Mouse (Mus musculus) kidney, adult 2 months (tissue): ENCODE measurements at regions not wholly inside any gene's neighbourhood (a gene's known extent, or its start where the extent isn't known, plus 50 kb on each side); places are given as distances from the start of the nearest gene placed in this dataset.

Source experiments
- DNase-seq: peaks from one replicate; pipeline ENCODE4 v3.0.0; 2021
- H3K27ac ChIP-seq: fragments of 200-500 bp; 2 replicates; pipeline ENCODE4 v1.5.1; 2012; ENCODE audit warnings: low read depth, low read length, control low read depth, inconsistent platforms; ENCODE audit not compliant: insufficient read depth
- H3K27me3 ChIP-seq: fragments of 200-500 bp; replicated peaks from 2 replicates; pipeline ENCODE4 v1.6.1; 2012; ENCODE audit warnings: mild to moderate bottlenecking, moderate library complexity, low read length, inconsistent platforms; ENCODE audit not compliant: control insufficient read depth, insufficient read depth
- H3K36me3 ChIP-seq: fragments of 200-500 bp; 2 replicates; pipeline ENCODE4 v1.6.1; 2012; ENCODE audit warnings: mild to moderate bottlenecking, moderate library complexity, low read length, inconsistent platforms; ENCODE audit not compliant: control insufficient read depth, insufficient read depth
- H3K4me1 ChIP-seq: fragments of 200-500 bp; 2 replicates; pipeline ENCODE4 v1.6.1; 2011; ENCODE audit warnings: low read length; ENCODE audit not compliant: control insufficient read depth, insufficient read depth
- H3K4me3 ChIP-seq: fragments of 200-500 bp; 2 replicates; pipeline ENCODE4 v1.5.1; 2011; ENCODE audit warnings: mild to moderate bottlenecking, low read depth, low read length, control low read depth; ENCODE audit not compliant: insufficient read depth
- CTCF ChIP-seq: fragments of 200-500 bp; conservative IDR thresholded peaks from 2 replicates; pipeline ENCODE4 v1.5.1; 2011; ENCODE audit warnings: low read depth, mild to moderate bottlenecking, control low read depth, low read length, moderate library complexity, mixed read lengths; ENCODE audit not compliant: insufficient read depth, insufficient read length
- POLR2A ChIP-seq: fragments of 200-500 bp; IDR thresholded peaks from one replicate; pipeline ENCODE4 v1.6.1; 2011; ENCODE audit warnings: low read depth, low read length, control low read depth
- WGBS: fragments of 180-500 bp; shearing (Covaris S2); methylation state at CpG from one replicate; pipeline ENCODE4 v1.1.7; 2018; 5-methylcytosine and 5-hydroxymethylcytosine counted together

GRCm38 (mm10) chr14:58937331-58937730 lies 205.4 kb downstream of the 1700129C05Rik start:
- DNase-seq, result peak; percentile 69
- Histone ChIP-seq H3K27me3 (no peaks in the 10 kb centered on the region), H3K27ac (no peak overlapping the region), H3K4me1 (0 out of 2 replicates have a peak, but pooled peaks cover 4% of the 10 kb centered on the region), H3K36me3 (no peaks in the 10 kb centered on the region), H3K4me3 (no peak overlapping the region)
- no peak for TF ChIP-seq CTCF
- WGBS, result 20% methylated on average over 8 of the region's 8 CpGs

GRCm38 (mm10) chr14:58936131-58936530 lies 206.6 kb downstream of the 1700129C05Rik start:
- WGBS, result 76% methylated on average over 2 of the region's 2 CpGs
- Histone ChIP-seq H3K4me1 (0 out of 2 replicates have a peak, but pooled peaks cover 4% of the 10 kb centered on the region), H3K36me3 (no peaks in the 10 kb centered on the region), H3K4me3 (no peak overlapping the region), H3K27ac (no peak overlapping the region), H3K27me3 (no peaks in the 10 kb centered on the region)
- TF ChIP-seq POLR2A (no peak), CTCF (no peak)
- no peak for DNase-seq

- no peak for DNase-seq
- H3K27ac ChIP-seq, result no peak overlapping the region
- no peaks in the 10 kb centered on the region for H3K27me3 ChIP-seq
- no peaks in the 10 kb centered on the region for H3K36me3 ChIP-seq
- H3K4me1 ChIP-seq, result no peaks in the 10 kb centered on the region
- WGBS, result 44% methylated on average over 9 of the region's 9 CpGs
- no peak overlapping the region for H3K4me3 ChIP-seq
- no peak for TF ChIP-seq CTCF
- no peak for TF ChIP-seq POLR2A
Measured at GRCm38 (mm10) chr14:58917853-58918252, 224.8 kb downstream of the 1700129C05Rik start.

GRCm38 (mm10) chr14:58917228-58917627 lies 225.5 kb downstream of the 1700129C05Rik start:
- 93% methylated on average over 3 of the region's 3 CpGs for WGBS
- DNase-seq, result no peak
- no peaks in the 10 kb centered on the region for H3K36me3 ChIP-seq
- TF ChIP-seq POLR2A, result no peak
- no peak for TF ChIP-seq CTCF
- H3K27me3 ChIP-seq, result no peaks in the 10 kb centered on the region
- no peaks in the 10 kb centered on the region for H3K4me1 ChIP-seq
- no peak overlapping the region for H3K27ac ChIP-seq
- H3K4me3 ChIP-seq, result no peak overlapping the region

GRCm38 (mm10) chr14:58914937-58915336 lies 227.8 kb downstream of the 1700129C05Rik start:
- Histone ChIP-seq H3K36me3 (no peaks in the 10 kb centered on the region), H3K27me3 (no peaks in the 10 kb centered on the region), H3K4me1 (no peaks in the 10 kb centered on the region), H3K4me3 (no peak overlapping the region), H3K27ac (no peak overlapping the region)
- 93% methylated on average over 3 of the region's 3 CpGs for WGBS
- no peak for TF ChIP-seq POLR2A
- no peak for DNase-seq

- Histone ChIP-seq H3K4me3 (no peak overlapping the region), H3K4me1 (no peaks in the 10 kb centered on the region), H3K27ac (no peak overlapping the region), H3K36me3 (no peaks in the 10 kb centered on the region), H3K27me3 (no peaks in the 10 kb centered on the region)
- WGBS, result 42% methylated on average over 1 of the region's 1 CpGs
- TF ChIP-seq CTCF (no peak), POLR2A (no peak)
- DNase-seq, result no peak
Measured at GRCm38 (mm10) chr14:58910846-58911245, 231.8 kb downstream of the 1700129C05Rik start.

- TF ChIP-seq CTCF (no peak), POLR2A (no peak)
- no peak overlapping the region for H3K27ac ChIP-seq
- no peak overlapping the region for H3K4me3 ChIP-seq
- 77% methylated on average over 3 of the region's 3 CpGs for WGBS
- no peak for DNase-seq
- no peaks in the 10 kb centered on the region for H3K27me3 ChIP-seq
- H3K36me3 ChIP-seq, result no peaks in the 10 kb centered on the region
- no peaks in the 10 kb centered on the region for H3K4me1 ChIP-seq
Measured at GRCm38 (mm10) chr14:58907932-58908331, 234.8 kb downstream of the 1700129C05Rik start.

GRCm38 (mm10) chr14:58907359-58907758 lies 235.3 kb downstream of the 1700129C05Rik start:
- DNase-seq, result no peak
- no peak overlapping the region for H3K27ac ChIP-seq
- no peaks in the 10 kb centered on the region for H3K27me3 ChIP-seq
- no peak overlapping the region for H3K4me3 ChIP-seq
- H3K4me1 ChIP-seq, result no peaks in the 10 kb centered on the region
- no peak for TF ChIP-seq CTCF
- no peak for TF ChIP-seq POLR2A
- WGBS, result 85% methylated on average over 3 of the region's 3 CpGs
- no peaks in the 10 kb centered on the region for H3K36me3 ChIP-seq
